Mouse (Mus musculus) ES-E14 (cell line): ENCODE data around the gene Dpp9.

Experiments
- CHD2 ChIP-seq: IDR thresholded peaks from 2 replicates; pipeline ENCODE4 v1.6.1; 2014; ENCODE audit warnings: mild to moderate bottlenecking, low read depth, low read length, inconsistent platforms
- HCFC1 ChIP-seq: IDR thresholded peaks from 2 replicates; pipeline ENCODE4 v1.6.1; 2012; ENCODE audit warnings: low read length, inconsistent platforms, borderline replicate concordance; ENCODE audit not compliant: insufficient read depth
- MAFK ChIP-seq: IDR thresholded peaks from 2 replicates; pipeline ENCODE4 v1.6.1; 2014; ENCODE audit warnings: mild to moderate bottlenecking, low read depth, low read length, inconsistent platforms; ENCODE audit not compliant: insufficient read depth
- ZNF384 ChIP-seq: IDR thresholded peaks from 2 replicates; pipeline ENCODE4 v1.6.1; 2012; ENCODE audit warnings: low read depth, low read length, inconsistent platforms

- TF ChIP-seq CHD2 (peak; percentile 76), MAFK (no peak), HCFC1 (peak; percentile 83), ZNF384 (no peak)
Observed at GRCm38 (mm10) chr17:56218377-56219191, at the start of gene Dpp9.
